Mouse (Mus musculus): ENCODE results near the gene Dhps.
A peak's percentile ranks its signal among the peaks of the same experiment; 100 is the strongest.
"Not testable (repeated sequence)": the region's sequence is repeated elsewhere in the genome, so short reads cannot be mapped to it uniquely, and the experiment has no call there.

The Dhps gene

DNA sequence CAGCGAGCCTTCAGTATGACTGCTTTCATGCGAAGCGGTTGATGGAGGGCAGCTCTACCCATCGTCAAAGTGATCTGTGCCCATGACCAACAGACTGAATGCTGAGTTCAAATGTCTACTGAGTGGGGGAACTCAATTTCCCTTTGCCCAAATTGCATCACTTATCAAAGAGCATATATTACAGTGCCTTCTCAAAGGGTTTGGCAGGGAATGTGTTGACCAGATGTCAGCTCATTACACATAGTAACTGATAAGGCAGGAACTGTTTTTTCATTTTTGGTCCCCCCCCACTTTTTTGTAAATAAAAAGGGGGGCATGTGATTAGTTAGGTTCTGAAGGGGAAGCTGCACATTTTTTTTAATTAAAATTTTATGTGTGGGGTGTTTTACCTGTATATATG, 9.0 kb upstream of the Dhps start:
- no peak for DNase-seq (ENCODE audit: low read depth)

DNA sequence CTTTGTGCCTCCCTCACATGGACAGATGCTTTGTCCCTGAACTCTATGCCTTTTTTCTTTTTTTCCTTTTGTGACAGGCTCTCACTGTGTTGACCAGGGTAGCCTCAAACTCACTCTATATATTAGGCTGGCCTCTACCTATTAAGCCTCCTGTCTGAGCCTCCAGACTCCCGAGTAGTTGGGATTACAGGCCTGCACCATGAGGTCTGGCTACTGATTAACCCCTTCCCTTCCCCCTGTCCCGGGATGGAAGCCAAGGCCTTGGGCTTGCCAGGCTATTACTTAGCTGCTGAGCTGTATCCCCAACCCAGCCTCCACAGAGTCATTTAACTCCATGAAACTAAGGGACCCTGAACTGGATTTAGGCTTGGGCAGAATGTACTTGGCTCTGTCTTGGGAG, 6.3 kb upstream of the Dhps start:
- no peak for DNase-seq (ENCODE audit: low read depth)

DNA sequence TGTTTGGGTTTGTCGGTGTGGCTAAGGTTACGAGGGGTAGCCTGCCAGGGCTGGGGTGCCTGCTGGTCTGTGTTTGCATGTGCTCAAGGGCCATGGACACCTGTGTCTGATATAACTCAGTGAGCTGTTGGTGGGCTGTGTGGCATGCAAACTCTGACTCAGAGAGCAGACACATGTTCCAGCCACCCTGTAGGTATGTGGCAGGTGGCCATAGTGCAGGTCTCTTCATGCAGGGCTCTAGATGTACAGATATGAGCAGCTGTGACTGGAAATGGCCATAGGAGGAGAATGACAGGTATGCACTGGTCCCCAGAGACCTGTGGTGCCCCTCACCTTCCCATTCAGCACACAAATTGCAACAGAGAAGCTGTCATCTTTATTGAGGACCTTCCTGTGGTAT, 4.4 kb upstream of the Dhps start:
- no peak for DNase-seq (ENCODE audit: low read depth)

DNA sequence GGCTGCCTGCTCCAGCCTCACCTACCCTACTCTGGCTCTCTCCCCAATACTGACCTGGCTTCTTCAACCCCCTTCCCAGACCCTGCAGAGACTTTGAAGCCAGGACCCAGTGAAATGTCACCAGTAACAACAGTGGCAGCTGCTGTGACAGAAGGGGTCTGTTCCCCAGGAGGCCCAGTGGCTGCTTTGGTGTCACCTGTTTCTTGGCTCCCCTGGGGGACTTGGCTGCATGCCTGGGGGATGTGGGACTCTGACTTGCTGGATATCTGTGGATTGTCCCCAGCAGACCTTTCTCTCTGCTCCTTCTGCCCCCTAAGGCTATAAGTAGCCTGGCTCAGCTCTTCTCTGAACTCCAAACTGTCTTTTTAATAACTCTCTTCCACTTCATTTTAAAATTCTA, 3.6 kb upstream of the Dhps start, which contains the start of gene Gm5741:
Gm5741 (minus strand) TSS at position 1 of the 400 bp plus-strand sequence.
- DNase-seq (ENCODE audit: low read depth): no peak

DNA sequence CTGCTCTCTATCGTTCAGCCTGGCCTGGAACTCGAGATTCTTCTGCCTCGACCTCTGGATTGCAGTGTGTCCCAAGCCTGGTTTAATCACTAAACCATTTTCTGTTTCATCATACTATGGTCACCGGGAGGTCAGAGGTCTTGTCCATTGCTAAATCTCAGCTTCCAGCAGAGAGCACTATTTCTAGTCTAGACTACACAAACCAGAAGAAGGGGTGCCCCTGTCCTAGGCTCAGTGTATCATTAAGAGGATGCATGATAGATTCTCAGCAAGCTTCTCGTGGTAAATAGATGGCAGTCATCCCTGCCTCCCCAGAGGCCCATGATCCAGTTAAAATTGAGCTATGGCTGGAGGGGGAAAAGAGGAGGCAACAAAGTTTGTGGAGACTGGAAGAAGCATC, 516 bp upstream of the Dhps start:
- no peak for DNase-seq (ENCODE audit: low read depth)

DNA sequence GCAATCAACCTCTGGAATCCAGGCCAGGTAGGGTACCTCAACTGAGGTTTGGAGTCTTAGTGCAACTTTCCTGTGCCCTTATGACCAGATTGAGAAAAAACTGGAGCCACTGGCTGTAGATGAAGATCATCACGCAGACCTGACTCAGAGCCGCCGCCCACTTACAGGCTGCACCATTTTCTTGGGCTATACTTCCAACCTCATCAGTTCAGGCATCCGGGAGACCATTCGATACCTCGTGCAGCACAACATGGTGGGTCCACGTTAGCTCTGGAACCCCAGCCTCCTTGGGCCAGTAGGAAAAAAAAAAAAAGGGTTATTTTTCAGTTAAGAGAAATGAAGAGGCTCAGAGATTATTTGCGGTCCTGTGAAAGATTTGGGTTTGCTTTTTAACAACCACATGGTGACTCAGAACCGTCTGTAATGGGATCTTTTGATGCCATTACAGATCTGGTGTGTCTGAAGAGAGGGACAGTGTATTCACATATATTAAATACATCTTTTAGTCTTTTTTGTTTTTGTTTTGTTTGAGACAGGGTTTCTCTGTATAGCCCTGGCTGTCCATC, 890 bp downstream of the Dhps start:
- DNase-seq (ENCODE audit: low read depth): no peak

DNA sequence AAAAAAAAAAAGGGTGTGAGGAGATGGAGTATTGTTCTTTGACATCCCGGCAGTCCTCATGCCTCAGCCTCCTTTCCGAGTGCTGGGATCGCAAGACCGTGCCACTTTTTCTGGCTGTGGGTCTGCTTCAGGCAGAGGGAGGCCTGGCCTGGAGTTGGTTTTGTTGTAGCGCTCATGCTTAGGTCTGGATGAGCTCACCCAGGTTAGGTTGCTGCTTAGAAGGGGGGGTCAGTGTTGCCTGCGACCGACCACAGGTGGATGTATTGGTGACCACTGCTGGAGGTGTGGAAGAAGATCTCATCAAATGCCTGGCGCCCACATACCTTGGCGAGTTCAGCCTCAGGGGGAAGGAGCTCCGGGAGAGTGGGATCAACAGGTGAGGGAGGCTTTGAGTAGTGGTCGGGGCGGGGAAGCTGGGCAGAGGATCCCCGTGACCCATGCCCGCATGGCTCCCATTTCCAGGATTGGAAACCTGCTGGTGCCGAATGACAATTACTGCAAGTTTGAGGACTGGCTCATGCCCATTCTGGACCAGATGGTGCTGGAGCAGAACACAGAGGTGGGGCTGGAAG, 1.6 kb downstream of the Dhps start:
- DNase-seq (ENCODE audit: low read depth): no peak

DNA sequence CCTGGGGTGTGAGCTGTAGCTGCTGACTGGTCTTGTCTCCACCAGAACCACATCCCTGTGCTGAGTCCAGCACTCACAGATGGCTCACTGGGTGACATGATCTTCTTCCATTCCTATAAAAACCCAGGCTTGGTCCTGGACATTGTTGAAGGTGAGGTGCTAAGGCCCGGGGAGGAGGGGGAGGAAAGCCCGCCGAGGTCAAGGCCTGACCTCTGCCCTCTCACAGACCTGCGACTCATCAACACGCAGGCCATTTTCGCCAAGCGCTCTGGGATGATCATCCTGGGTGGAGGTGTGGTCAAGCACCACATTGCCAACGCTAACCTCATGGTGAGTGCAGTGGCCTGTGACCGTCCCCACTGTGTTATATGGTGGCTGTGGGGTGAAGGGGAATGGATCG, 2.6 kb downstream of the Dhps start:
- no peak for DNase-seq (ENCODE audit: low read depth)

DNA sequence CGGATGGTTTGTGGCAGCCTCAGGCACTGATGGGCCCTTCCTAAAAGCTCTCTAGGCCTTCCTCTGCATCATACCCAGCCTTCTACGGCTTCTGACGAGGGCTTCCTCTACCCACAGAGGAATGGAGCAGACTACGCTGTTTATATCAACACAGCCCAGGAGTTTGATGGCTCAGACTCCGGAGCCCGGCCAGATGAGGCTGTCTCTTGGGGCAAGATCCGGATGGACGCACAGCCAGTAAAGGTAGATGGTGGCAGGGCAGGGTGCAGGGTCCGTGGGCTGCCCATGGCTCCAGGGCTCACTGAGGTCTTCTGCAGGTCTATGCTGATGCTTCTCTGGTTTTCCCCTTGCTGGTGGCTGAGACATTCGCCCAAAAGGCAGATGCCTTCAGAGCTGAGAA, 3.1 kb downstream of the Dhps start:
- DNase-seq (ENCODE audit: low read depth): no peak

DNA sequence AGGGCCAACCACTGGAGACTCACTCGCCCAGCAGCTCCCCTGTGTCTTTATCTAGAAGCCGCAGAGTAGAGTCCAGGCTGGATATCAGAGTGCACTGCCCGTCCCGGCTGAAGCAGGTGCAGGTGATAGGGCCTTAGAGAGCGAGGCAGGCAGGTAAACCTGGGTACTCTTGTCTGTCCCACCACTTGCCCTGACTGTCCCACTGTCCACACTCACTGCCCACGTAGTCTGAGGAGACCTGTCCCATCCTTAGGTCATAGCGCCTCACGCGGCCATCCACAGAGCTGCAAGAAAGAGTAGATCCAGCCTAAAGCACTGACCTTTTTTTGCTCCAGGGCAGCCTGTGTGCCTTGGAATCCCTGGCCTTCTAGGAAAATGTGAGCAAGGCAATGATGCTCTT, 4.4 kb downstream of the Dhps start:
- no peak for DNase-seq (ENCODE audit: low read depth)

DNA sequence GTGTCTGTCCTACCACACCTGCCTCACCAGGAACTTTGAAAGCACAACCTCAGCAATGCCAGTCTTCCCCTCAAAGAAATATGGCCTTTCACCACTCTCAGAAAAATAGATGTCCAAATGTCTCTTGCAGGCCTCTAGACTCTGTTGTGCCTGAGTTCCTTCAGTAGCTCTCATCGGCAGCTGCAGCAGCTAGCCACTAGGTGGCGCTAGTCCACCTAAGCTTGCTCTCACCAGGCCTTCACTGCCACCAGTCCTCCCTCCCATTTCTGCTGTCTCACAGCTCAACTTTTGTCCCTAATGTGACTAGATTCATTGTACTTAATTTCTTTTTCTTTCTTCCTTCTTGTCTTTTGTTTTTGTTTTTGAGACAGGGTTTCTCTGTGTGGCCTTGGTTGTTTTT, 5.4 kb downstream of the Dhps start:
- DNase-seq (ENCODE audit: low read depth): peak; percentile 75

DNA sequence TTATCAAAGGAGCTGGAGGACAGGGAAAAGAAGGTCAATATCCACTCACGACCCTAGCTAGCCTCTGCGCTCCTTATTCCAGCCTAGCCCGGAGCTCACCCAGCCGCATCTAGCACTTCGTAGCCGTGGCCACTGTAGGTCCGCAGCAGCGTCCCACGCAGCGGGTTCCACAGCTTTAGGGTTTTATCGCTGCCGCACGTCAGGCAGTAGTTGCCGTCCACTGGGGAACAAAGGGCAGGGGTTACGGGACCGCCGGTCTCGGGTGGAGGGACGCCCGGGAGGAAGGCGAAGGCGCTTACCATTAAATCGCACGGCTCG, 8.6 kb downstream of the Dhps start:
- DNase-seq (ENCODE audit: low read depth): no peak

DNA sequence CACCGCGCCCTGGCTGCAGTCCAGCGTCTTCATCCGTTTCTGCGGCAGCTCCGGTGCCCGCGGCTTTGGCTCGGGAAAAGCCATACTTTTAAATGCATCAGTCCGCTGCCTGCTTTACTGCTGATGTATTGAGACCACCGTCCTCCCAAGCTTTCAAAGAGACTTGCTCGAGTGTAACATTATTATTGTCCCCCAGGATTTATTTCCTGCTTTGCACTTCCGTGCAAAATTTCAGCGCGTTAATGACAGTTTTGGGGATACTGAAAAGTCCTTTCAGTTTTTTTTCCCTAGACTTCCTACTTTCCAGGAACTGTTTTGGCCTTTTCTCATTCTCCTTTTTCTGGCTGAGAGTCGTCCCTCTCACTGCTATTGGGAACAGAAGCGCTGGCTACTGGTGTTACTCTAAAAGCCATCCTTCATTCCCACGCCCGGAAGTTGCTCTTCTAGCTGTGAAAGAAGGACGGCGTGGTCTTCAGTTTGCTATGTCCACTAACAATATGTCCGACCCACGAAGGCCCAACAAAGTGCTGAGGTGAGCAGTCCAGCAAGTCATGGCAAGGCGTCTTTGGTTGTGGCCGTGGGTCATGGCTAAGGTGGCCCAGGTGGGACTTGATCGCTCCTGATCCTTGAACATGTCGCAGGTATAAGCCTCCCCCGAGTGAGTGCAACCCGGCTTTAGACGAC, 9.1 kb downstream of the Dhps start, which contains the start of gene Wdr83os:
Wdr83os (plus strand) TSS at position 209 of the 684 bp plus-strand sequence.
- peak; percentile 68 for DNase-seq (ENCODE audit: low read depth)

DNA sequence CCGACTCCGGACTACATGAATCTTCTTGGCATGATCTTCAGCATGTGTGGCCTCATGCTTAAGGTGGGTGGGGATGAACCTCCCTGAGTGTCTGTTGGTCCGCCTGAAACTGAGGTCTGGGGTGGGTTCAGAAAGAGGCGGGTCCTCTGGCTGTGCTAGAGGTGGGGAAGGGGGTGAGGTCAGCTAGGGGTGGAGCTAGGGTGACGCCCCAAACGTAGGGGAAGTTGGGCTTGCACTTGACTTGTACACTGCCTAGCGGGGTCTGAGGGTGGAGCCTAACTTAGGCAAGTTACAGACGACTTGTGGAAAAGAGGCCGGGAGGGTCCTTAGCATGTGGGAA, 9.6 kb downstream of the Dhps start, which contains the start of gene Wdr83:
Wdr83 (minus strand) TSS at position 91 of the 340 bp plus-strand sequence.
- peak; percentile 82 for DNase-seq (ENCODE audit: low read depth)

DNA sequence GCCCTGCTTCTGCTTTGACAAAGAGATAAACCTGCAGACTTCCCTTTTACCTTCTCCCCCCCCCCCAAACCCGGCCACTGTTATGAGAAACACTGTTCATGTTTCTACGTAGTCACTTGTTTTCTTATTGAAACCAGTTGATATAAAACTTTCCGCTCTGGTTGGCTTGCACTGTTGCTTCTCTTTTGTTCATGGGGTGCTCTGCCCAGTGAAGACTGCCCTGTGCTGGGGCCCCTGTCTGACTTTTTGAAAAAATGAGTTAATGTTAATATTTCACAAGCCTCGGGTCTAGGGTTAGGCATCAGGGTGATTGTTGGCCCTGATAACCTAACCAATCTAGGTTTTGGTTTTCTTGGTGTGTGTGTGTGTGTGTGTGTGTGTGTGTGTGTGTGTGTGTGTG, 10.6 kb downstream of the Dhps start:
- not testable (repeated sequence) for DNase-seq (ENCODE audit: low read depth)

DNA sequence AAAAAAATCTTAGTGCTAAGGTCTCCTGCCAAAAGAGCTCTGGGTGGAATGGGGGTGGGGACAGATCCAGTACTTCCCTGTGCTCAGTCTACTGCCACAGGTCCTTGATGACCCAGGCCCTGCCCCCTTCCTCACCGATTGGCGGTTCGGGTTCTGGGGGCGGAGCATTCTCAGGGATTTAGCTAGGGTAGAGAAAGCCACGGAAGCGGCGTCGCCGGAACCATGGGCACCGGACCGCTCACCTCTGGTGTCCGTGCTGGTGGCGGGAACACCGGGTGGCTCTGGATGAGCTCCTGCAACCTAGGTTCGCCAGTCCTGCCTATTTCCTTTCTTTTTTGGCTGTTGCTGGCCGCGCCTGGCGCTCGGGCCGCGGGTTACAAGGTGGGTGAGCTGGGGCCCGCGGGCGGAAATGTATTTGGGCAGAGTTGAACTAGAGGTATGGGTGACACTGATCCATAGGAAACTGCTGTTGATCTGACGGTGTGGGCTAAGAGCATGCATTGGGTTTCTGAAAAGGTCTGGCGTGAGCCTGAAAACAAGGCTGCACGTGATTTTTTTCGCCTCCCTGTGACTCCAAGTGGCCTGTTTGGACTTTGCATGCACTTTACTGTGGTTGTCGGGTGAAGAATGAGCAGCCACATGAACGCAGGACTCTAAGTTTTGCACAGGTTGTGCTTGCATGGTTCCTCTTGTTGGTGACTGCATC, 11.7 kb downstream of the Dhps start, which contains the start of gene Man2b1:
Man2b1 (plus strand) TSS at position 163 of the 706 bp plus-strand sequence.
- DNase-seq (ENCODE audit: low read depth): peak; percentile 88

DNA sequence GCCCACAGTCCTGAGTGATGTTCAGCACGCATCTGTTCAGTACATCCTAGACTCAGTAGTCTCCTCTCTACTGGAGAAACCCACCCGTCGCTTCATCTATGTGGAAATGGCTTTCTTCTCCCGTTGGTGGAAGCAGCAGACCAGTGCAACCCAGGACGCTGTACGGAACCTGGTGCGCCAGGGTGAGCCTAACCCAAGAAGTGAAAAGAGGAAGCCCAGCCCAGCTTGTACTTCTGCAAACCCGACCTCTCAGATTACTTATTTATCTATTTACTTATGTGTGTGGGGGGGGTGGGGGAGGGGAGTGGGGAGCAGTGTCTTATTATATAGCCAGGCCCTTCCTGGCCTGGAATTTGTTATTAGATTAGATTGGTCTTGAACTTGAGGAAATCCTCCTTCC, 13.1 kb downstream of the Dhps start:
- DNase-seq (ENCODE audit: low read depth): no peak

DNA sequence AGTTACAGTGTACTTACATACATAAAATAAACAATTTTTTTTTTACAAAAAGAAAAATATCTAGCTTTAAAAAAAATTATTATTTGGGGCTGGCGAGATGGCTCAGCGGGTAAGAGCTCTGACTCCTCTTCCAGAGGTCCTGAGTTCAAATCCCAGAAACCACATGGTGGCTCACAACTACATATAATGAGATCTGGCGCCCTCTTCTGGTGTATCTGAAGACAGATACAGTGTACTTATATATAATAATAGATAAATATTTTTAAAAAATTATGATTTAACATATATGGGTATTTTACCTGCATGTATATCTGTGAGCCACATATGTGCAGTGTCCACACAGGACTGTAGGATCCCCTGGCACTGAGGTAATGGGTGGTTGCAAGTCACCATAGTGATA, 14.7 kb downstream of the Dhps start:
- DNase-seq (ENCODE audit: low read depth): no peak

DNA sequence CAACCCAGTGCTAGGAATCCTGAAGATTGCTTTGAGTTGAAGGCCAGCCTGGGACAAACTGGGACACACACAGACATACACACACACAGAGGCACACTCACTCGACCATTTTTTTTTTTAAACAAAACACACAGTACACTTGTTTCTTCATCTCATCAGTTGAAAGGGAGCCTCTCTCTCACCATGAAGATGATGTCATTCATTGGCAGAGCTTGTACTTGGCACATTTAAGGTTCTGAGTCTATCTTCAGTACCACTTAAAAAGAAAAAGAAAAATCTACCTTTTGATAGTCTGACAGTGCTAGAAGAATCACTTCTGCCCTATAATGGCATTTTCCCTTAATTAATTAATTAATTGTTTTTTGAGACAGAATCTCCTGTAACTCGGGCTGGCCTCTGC, 17.2 kb downstream of the Dhps start:
- DNase-seq (ENCODE audit: low read depth): no peak

DNA sequence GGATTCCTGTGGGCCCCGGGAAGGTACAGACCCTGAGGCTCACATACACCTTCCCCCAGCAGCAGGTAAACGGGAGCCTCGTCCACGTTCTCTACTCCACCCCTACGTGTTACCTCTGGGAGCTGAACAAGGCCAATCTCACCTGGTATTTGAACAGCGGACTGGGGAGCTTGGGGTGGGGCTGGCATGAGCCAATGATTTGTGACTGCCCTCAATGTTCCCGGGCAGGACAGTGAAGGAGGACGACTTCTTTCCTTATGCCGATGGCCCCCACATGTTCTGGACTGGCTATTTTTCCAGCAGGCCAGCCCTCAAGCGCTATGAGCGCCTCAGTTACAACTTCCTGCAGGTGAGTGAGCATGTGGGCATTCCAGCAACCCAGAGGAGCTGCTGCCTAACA, 19.3 kb downstream of the Dhps start:
- DNase-seq (ENCODE audit: low read depth): no peak

DNA sequence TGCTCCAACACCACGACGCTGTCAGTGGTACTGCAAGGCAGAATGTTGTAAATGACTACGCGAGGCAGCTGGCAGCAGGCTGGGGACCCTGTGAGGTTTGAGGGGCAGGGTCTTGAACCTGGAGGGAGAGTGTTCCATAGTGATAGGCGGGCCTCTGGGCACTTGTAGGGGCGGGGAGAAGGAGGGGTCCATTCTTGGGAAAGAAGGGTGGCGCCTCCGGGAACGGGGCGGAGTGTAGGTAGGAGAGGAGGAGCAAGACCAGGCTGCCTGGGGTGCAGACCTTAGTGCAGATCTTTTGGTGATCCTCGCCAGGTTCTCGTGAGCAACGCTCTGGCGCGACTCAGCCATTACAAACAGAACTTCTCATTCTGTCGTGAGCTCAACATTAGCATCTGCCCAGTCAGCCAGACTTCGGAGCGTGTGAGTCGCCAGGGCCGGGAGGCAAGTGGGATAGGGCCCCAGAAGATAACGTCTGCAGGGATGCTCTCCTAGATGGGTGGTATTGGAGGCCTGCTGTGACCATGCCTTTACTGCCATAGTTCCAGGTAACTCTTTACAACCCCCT, 20.1 kb downstream of the Dhps start:
- DNase-seq (ENCODE audit: low read depth): no peak

DNA sequence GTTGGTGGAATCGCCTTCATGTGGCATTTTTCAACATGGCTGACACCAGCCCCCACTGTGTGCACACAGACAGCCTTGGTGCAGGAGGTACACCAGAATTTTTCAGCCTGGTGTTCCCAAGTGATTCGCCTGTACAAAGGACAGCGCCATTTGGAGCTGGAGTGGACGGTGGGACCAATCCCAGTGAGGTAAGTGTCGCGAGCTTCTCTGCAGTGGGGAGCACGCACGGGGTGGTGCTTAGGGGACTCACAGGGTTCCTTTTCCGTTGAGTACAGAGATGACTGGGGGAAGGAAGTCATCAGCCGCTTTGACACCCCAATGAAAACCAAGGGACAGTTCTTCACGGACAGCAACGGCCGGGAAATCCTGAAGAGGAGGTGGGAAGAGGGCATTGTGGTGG, 23.5 kb downstream of the Dhps start:
- no peak for DNase-seq (ENCODE audit: low read depth)

DNA sequence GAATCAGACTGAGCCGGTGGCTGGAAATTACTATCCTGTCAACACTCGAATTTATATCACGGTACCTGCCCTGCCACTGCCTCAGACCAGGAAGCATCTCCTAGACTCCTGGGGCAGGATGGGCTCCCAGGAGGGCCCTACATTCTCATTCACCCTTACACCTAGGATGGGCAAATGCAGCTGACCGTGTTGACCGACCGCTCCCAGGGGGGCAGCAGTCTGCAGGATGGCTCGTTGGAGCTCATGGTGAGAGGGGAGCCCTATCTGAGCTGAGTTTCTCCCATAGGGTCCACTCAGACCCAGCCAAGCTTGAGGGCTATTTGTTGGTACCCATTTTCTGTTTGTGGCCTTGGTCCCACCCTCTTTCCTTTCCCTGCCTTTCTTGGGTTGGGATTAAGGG, 24.0 kb downstream of the Dhps start:
- DNase-seq (ENCODE audit: low read depth): no peak
